Mouse (Mus musculus) hindbrain, embryonic 14.5 days (tissue): ENCODE data around the gene Asl. TPM values are rescaled to one million over a fixed set of nuclear protein-coding genes. Genes with fewer than 3 reads are reported as not detected.
A peak's percentile ranks its signal among the peaks of the same experiment; 100 is the strongest.

Source experiments
- ATAC-seq: fragments of 200-750 bp; cut with Nextera tagmentation; 2 replicates; pipeline ENCODE4 v1.8.0; 2017; ENCODE audit warnings: moderate number of reproducible peaks, mild to moderate bottlenecking, moderate TSS enrichment, moderate library complexity; ENCODE audit not compliant: low FRiP score
- DNase-seq: peaks from one replicate; pipeline ENCODE4 v3.0.0-alpha.2; 2015; ENCODE audit warnings: low spot score
- H3K27ac ChIP-seq: fragments of 300-500 bp; sonication (generic); 2 replicates; pipeline ENCODE4 v1.5.1; 2014; ENCODE audit warnings: mild to moderate bottlenecking, moderate library complexity
- H3K27me3 ChIP-seq: fragments of 300-500 bp; sonication (generic); 2 replicates; pipeline ENCODE4 v1.6.1; 2014; ENCODE audit warnings: mild to moderate bottlenecking, low read length, mixed read lengths; ENCODE audit not compliant: control insufficient read depth, insufficient read depth
- H3K36me3 ChIP-seq: fragments of 300-500 bp; sonication (generic); replicated peaks from 2 replicates; pipeline ENCODE4 v1.6.1; 2014; ENCODE audit not compliant: control insufficient read depth, insufficient read depth
- H3K4me1 ChIP-seq: fragments of 300-500 bp; sonication (generic); replicated peaks from 2 replicates; pipeline ENCODE4 v1.6.1; 2014; ENCODE audit warnings: antibody characterized with exemption, low read length, mixed read lengths; ENCODE audit not compliant: control insufficient read depth, insufficient read depth
- H3K4me2 ChIP-seq: fragments of 300-500 bp; sonication (generic); replicated peaks from 2 replicates; pipeline ENCODE4 v1.6.1; 2014; ENCODE audit warnings: mild to moderate bottlenecking, moderate library complexity
- H3K4me3 ChIP-seq: fragments of 300-500 bp; sonication (generic); replicated peaks from 2 replicates; pipeline ENCODE4 v1.5.1; 2014; ENCODE audit warnings: mild to moderate bottlenecking, low read length
- H3K9ac ChIP-seq: fragments of 300-500 bp; sonication (generic); 2 replicates; pipeline ENCODE4 v1.6.1; 2014
- H3K9me3 ChIP-seq: fragments of 300-500 bp; sonication (generic); 2 replicates; pipeline ENCODE4 v1.6.1; 2016; ENCODE audit warnings: low read length; ENCODE audit not compliant: control insufficient read depth
- WGBS: fragments of 180-500 bp; shearing (Covaris S2); extraction: QIAGEN DNeasy Blood & Tissue Kit; methylation state at CpG from one replicate; pipeline ENCODE4 v1.1.7; 2014; 5-methylcytosine and 5-hydroxymethylcytosine counted together
- polyA plus RNA-seq: library from polyadenylated mRNA; unstranded; fragments of >200 nt; fragmentation: Nextera tagmentation; extraction: Ambion mirVana; gene quantifications from 2 replicates; pipeline ENCODE4 v1.2.1, GENCODE M21; 2014

Gene Asl
- polyA plus RNA-seq, 1 experiment from 2014 or later = 41.5 TPM

- Histone ChIP-seq H3K9ac (no peak overlapping the region; the same call in 1 of the 2 replicates), H3K4me2 (peak overlapping the region; percentile 71), H3K4me3 (peak overlapping the region; percentile 50), H3K4me1 (peaks cover 9% of the 10 kb centered on the region; the same call in 1 of the 2 replicates), H3K9me3 (peaks cover 9% of the 10 kb centered on the region; the same call in 1 of the 2 replicates), H3K27me3 (no peaks in the 10 kb centered on the region), H3K27ac (no peak overlapping the region), H3K36me3 (no peaks in the 10 kb centered on the region; the same call in 1 of the 2 replicates)
- WGBS = 78% methylated on average over 5 of the region's 5 CpGs
- DNase-seq (no peak), ATAC-seq (no peak)
Measured at GRCm38 (mm10) chr5:130001356-130001987, 27.6 kb downstream of the Asl start.

- DNase-seq = no peak
- peaks cover 9% of the 10 kb centered on the region; the same call in 1 of the 2 replicates for H3K9me3 ChIP-seq
- H3K27me3 ChIP-seq = no peaks in the 10 kb centered on the region
- WGBS = 93% methylated on average over 12 of the region's 12 CpGs
- no peak overlapping the region for H3K4me2 ChIP-seq
- no peaks in the 10 kb centered on the region; the same call in 1 of the 2 replicates for H3K36me3 ChIP-seq
- no peak for ATAC-seq
- no peak overlapping the region for H3K27ac ChIP-seq
- H3K4me1 ChIP-seq = peaks cover 9% of the 10 kb centered on the region; the same call in 1 of the 2 replicates
- no peak overlapping the region for H3K4me3 ChIP-seq
- no peak overlapping the region for H3K9ac ChIP-seq
Measured at GRCm38 (mm10) chr5:130000735-130001134, 28.3 kb downstream of the Asl start.

GRCm38 (mm10) chr5:129999097-129999496 lies 29.9 kb downstream of the Asl start:
- Histone ChIP-seq H3K27ac (no peak overlapping the region), H3K9me3 (no peaks in the 10 kb centered on the region), H3K4me2 (no peak overlapping the region), H3K4me3 (no peak overlapping the region), H3K36me3 (no peaks in the 10 kb centered on the region; the same call in 1 of the 2 replicates), H3K27me3 (no peaks in the 10 kb centered on the region), H3K4me1 (peaks cover 9% of the 10 kb centered on the region; the same call in 1 of the 2 replicates), H3K9ac (no peak overlapping the region)
- ATAC-seq (no peak), DNase-seq (peak; percentile 77)
- WGBS = 41% methylated on average over 4 of the region's 4 CpGs

GRCm38 (mm10) chr5:129997700-129998099 lies 31.3 kb downstream of the Asl start:
- H3K9me3 ChIP-seq = no peaks in the 10 kb centered on the region
- no peak overlapping the region for H3K27ac ChIP-seq
- H3K9ac ChIP-seq = no peak overlapping the region
- peaks cover 9% of the 10 kb centered on the region; the same call in 1 of the 2 replicates for H3K4me1 ChIP-seq
- H3K4me2 ChIP-seq = no peak overlapping the region
- DNase-seq (no peak), ATAC-seq (no peak)
- H3K27me3 ChIP-seq = no peaks in the 10 kb centered on the region
- no peak overlapping the region for H3K4me3 ChIP-seq
- H3K36me3 ChIP-seq = no peaks in the 10 kb centered on the region; the same call in none of the 2 replicates
- 71% methylated on average over 19 of the region's 19 CpGs for WGBS

GRCm38 (mm10) chr5:129994989-129995388 lies 34.1 kb downstream of the Asl start:
- ATAC-seq = no peak
- Histone ChIP-seq H3K27me3 (no peaks in the 10 kb centered on the region), H3K4me1 (no peaks in the 10 kb centered on the region)

GRCm38 (mm10) chr5:129993374-129993773 lies 35.7 kb downstream of the Asl start:
- Histone ChIP-seq H3K27ac (no peak overlapping the region), H3K27me3 (no peaks in the 10 kb centered on the region), H3K9me3 (no peaks in the 10 kb centered on the region), H3K9ac (no peak overlapping the region), H3K4me1 (no peaks in the 10 kb centered on the region), H3K4me2 (no peak overlapping the region), H3K4me3 (no peak overlapping the region), H3K36me3 (peaks cover 13% of the 10 kb centered on the region)
- ATAC-seq (no peak), DNase-seq (no peak)
- 94% methylated on average over 14 of the region's 14 CpGs for WGBS

More at GRCm38 (mm10) chr5:129994989-129995388, 34.1 kb downstream of the Asl start:
- no peak overlapping the region for H3K9ac ChIP-seq
- WGBS = 94% methylated on average over 7 of the region's 7 CpGs
- no peak for DNase-seq
- H3K27ac ChIP-seq = no peak overlapping the region
- no peak overlapping the region for H3K4me2 ChIP-seq
- no peak overlapping the region for H3K4me3 ChIP-seq
- H3K9me3 ChIP-seq = no peaks in the 10 kb centered on the region
- peaks cover 3% of the 10 kb centered on the region for H3K36me3 ChIP-seq

GRCm38 (mm10) chr5:129991898-129992297 lies 37.1 kb downstream of the Asl start:
- no peaks in the 10 kb centered on the region for H3K27me3 ChIP-seq
- no peak overlapping the region for H3K9ac ChIP-seq
- H3K4me2 ChIP-seq = no peak overlapping the region
- H3K9me3 ChIP-seq = no peaks in the 10 kb centered on the region
- WGBS = 96% methylated on average over 5 of the region's 5 CpGs
- no peaks in the 10 kb centered on the region for H3K4me1 ChIP-seq
- H3K36me3 ChIP-seq = peaks cover 13% of the 10 kb centered on the region
- no peak overlapping the region for H3K4me3 ChIP-seq
- DNase-seq (no peak), ATAC-seq (no peak)
- H3K27ac ChIP-seq = no peak overlapping the region

GRCm38 (mm10) chr5:129989376-129989775 lies 39.7 kb downstream of the Asl start:
- H3K4me2 ChIP-seq = no peak overlapping the region
- H3K9ac ChIP-seq = no peak overlapping the region
- no peaks in the 10 kb centered on the region for H3K4me1 ChIP-seq
- no peaks in the 10 kb centered on the region for H3K9me3 ChIP-seq
- H3K27me3 ChIP-seq = no peaks in the 10 kb centered on the region
- peaks cover 14% of the 10 kb centered on the region for H3K36me3 ChIP-seq
- ATAC-seq (no peak), DNase-seq (no peak)
- H3K27ac ChIP-seq = no peak overlapping the region
- H3K4me3 ChIP-seq = no peak overlapping the region
- WGBS = 84% methylated on average over 13 of the region's 13 CpGs

GRCm38 (mm10) chr5:129980216-129980615 lies 48.8 kb downstream of the Asl start:
- Histone ChIP-seq H3K9ac (no peak overlapping the region), H3K4me2 (no peak overlapping the region), H3K9me3 (no peaks in the 10 kb centered on the region), H3K27ac (no peak overlapping the region), H3K4me1 (no peaks in the 10 kb centered on the region), H3K27me3 (no peaks in the 10 kb centered on the region), H3K4me3 (no peak overlapping the region), H3K36me3 (peaks cover 21% of the 10 kb centered on the region)
- whole genome bisulfite sequencing = 83% methylated on average over 3 of the region's 3 CpGs
- DNase-seq = no peak
- ATAC-seq = no peak
